Mouse (Mus musculus) c-Kit-positive CD71-positive TER-119-positive erythroid progenitor cells, embryonic 14.5 days (primary cell): ENCODE results near the gene Rxrg.
A peak's percentile ranks its signal among the peaks of the same experiment; 100 is the strongest.

Experiments used
- DNase-seq: peaks from one replicate; pipeline ENCODE4 v3.0.0-alpha.2; 2013; ENCODE audit warnings: low spot score

Gene Rxrg

DNA sequence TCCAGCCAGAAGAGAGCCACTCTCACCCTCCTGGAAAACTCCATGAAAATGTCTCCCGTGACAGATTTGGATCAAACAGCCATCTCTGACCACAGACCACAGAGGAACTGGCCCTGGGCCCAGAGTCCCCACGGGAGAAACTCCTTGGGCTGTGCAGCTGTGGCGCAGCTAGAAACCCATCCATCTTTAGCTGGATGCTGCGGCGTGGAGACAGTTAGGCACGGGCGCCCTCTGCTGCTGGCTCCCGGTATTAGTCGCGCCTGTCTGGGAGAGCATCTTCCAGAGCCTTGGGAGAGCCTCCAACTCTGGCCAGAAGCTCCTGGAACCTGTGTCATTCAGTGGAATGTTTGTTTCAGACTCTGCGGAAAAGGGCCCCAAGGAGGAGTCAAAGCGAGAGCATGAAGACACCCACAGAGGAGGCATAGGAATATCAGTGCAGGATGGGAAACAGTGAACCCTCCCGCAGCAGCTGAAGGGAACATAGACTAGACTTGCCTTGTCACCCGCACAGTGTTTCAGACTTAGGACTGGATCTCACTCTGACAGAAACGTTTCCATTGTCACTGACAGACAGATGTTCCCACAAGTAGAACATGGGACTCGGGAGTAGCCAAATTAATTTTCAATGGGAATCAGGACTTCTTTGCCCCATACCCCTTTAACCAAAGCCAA is 46.8 kb downstream of the Rxrg start:
- peak; percentile 28 for DNase-seq

DNA sequence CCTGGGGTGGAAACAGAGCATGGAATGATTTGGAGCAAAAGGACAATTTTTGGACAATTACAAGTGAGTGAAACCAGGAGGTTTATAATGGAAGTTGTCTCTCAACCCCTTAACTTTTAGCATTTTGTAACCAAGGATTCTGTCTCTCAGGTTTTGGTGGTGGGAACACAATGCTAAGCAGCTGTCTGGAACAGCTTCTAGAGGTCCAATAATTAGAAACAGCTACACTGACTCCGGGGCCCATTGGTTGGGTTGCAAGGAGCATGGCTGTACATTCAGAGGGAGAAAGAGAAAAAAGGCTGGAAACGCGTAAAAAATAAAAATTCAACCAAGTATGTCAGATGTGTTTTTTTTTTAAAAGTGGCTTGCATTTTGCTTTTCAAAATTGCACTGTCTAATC is 50.5 kb downstream of the Rxrg start:
- DNase-seq, result no peak

DNA sequence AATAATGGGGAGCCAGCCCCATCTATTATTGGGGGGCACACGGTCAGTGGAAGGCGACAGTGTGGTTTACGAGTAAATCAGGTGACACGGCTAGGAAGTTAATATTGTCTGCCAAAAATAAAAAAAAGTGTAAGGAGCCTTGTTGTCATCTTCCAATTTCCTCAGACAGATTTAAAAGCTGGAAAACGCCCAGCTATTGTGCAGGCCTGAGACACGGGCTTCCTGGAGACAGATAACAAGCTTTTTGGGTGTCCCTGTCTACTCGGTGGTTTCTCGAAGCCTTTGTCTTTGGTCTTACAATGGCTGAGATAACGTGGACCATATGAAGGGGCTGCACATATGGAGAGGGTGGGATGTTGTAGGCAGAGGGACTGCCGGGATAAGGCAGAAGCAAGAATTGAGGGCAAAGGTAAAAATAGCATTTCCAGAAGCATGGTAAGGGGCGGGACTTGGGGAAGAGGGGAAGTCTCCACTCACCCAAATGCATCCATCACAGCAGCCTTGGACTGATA is 51.0 kb downstream of the Rxrg start:
- DNase-seq, result no peak

DNA sequence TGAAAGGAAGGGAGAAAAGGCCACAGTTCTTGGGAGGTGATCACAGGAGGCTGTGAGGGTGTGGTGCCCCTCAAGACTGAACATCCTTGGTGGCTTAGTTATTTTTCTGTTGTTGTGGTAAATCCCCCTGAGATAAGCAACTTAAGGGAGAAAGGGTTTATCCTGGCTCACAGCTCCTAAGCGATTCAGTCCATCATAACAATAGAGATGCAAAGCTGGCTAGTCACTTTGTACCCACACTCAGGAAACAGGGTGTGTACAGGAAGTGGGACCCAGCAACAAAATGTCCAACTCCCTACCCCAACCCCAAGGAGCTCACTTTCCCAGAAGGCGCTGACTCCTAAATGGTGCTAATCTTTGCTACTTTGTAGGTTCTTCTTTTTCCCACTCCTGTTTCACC is 54.2 kb downstream of the Rxrg start:
- DNase-seq, result no peak

DNA sequence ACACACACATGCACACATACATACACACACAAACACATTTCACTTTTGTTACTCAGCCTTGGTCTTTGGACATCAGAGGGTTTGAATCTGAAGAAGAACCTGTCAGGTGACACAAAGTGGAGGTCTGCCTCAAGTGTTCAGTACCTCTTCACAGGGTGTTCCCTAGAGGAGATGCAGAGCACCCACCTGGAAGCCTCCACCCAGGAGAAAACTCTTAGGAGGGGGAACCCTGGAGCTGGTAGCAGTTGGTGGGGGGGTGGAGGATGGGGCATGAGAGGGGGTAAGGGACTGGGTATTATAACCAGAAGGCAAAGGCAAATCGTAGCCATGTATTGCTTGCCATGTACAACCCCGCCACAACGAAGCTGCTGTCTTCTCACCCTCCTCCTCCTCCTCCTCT is 60.9 kb downstream of the Rxrg start:
- DNase-seq, result no peak

DNA sequence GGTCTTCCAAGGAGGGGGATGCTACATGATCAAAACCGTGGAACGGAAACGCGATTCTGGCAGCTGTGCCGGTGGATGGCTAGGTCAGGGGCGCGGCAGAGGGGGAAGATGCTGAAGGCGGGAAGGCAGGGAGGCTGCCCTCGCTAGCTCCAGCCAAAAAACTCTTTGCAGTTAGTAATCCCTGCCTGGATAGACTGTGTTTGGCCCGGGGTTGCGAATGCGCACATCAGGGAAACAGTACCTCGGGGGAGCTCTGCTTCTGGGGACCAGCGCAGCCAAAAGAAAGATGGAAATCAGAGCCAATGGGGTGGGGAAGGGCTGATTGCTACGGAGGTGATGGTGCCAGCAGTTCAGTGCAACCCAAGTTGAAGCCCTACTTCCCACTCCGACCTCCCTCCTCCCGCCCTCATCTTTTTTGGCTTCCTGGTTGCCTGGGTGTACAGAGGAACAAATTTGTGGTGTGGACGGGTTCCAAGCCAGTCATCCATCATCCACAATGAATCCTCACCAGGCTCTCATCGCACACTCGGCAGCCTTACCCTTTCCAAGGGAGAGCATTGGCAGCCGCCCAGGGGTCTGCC is 62.4 kb downstream of the Rxrg start:
- no peak for DNase-seq

DNA sequence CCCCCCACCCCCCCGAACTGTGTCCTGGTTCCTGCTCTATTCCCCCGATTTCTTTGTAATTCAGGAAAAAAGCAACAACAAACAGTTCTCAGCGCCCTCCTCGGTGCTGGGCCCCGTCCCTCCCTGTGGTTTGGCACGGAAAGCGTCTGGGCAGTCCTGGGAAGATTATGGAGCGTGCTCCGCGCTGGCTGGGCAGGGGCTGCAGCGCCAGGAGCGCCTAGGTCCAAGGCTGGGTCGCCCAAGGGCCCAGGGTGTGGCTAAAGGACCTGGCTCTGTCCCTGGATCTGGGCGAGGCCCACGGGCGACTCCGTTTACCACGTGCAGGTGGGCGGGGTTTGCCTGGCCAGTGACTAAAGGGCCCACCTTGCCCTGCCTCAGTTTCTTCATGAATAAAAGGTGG is 62.9 kb downstream of the Rxrg start:
- no peak for DNase-seq

DNA sequence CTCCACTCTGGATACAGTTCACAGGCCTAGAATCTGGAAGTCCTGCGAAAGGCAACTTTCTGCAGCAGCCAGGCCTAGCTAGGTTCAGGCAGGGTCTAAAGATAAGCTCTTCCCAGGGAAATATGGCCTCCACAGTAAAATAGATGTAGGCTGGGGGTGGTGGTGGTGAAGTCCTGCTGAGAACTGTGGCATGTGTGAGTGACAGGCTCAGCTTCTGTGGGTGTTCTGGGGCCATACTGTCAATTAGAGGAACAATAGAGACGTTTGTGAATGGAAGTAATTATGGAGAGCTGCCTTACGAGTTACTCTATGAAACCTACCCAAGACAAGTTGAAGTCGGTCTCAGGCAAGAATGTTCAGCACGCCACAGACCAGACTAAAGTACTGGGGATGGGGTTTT is 65.0 kb downstream of the Rxrg start:
- DNase-seq, result no peak

DNA sequence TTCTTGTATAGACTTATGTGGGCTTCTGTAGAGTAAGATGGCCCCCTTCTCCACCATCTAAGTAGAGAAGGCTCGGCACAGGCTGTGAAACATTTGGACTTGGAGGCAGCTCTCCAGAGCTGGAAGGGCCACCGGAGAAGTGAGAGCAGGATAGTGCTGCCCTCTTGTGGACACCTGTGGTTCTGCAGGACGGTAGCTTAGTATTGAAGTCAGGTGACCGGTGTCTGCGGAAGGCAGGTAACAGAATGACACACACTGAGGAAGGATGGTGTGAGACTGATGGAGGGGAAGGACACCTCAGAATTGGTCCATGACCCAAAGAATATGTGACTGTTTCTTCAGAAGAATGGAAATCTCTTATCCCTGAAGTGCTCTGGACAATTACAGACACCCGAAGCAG is 71.6 kb downstream of the Rxrg start:
- DNase-seq, result peak; percentile 35

DNA sequence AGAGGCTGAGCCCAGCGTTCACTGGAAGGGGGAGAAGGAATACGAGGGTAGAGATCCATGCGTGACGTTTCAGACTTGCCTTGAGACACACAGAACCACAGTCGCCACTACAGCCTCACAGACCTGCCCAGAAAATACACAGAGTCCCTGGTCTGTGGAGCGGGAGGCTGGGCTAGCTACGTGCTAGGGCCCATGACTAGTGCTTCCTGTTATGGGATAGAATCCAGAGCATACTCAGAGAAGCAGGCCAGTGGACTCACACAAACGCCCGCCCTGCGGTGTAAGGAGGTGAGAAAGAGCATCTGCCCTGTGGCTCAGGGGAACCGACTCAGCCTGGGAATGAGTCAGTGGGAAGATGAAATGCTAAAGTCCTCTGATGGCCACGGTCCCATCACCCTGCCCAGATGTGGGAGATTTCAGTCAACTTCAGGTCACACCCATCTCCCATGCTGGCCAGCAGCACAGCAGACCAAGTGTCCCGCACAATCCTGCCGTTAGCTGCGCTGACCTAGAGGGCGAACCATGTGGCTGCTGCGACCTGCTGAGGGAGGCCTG is 74.3 kb downstream of the Rxrg start:
- no peak for DNase-seq

DNA sequence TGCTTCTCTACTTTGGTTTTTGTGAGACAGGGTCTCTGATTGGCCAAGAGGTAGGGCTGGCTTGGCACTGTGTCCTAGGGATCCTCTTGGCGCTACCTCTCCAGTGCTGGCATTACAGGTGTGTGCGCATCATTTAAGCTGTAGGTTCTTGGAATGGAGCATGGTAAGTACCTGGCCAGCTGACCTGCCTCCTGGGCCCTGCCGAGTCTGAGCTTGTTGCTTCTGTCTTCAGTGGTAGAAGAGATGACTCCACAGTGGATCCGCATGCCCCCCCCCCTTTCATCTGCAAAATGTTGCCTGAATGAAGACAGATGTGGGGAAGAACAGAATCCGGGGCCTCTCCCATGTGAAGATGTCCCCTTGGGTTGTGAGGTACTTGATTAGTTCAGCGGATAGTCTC is 80.9 kb downstream of the Rxrg start:
- DNase-seq, result no peak

DNA sequence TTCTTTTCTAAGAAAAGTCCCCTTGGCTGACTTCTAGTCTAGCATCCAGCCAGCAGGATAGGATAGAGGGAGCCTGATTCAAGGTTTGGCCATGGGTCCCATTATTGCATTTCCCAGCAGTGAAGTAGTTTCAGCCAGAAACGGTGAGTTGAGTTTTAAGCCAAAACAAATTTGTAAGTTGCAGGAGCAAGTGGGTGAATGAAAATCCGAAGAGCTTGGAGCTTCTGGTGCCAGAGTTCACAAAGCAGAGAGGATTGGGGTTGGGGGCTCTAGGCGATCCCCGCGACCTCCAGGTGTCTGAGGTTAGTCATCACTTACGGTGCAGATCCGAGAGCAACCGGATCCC is 89.8 kb downstream of the Rxrg start:
- DNase-seq, result no peak

DNA sequence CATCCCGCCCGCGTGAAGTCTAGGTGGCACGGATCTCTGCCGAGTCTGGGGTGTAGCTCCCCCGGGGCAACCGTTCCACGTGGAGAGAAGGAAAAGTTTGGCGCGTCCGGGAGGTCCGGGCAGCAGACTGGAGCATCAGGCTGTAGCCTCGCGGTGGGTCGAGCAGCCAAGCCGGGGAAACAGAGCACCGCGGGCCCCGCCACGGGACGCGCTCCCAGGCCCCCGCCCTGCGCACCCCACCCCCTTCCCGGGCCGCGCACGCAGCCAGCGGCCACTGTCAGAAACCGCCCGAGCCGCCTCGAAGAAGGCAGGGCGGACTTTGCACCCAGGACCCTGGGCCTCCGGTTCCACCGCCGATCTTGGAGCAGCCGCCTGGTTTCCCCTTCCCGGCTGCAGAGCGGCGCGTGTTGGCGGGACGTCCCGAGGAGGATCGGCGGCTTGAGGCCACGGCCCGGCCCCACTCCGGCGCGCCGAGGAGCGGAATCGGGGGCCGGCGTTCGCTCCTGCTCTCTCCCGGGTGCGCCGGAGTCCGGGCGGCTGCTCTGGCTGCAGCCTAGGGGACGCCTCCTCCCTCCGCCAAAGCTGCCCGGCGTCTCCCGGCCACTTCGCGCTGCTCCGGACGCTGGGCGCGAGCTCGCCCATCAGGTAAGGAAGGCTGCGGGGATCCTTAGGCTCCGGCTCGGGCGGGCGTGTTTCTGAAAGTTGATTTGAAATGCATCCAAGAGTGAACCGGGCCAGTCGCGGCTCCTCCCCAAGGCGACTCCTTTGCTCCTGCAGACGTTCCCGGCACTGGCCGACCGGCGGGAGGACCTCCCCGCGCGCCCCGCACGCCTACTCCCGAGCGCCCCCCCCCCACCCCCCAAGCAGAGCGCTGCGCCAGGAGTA is 90.4 kb downstream of the Rxrg start:
- DNase-seq, result no peak

DNA sequence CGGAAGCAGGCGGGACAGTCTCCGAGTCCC is 90.9 kb downstream of the Rxrg start, which contains the start of gene Lmx1a:
TSS of gene Lmx1a (plus strand) at position 6 of the 30 bp plus-strand sequence.
- no peak for DNase-seq
